Mouse (Mus musculus): ENCODE data around the gene Snx29. TPM values are rescaled to one million over a fixed set of nuclear protein-coding genes. Genes with fewer than 3 reads are reported as not detected.

Snx29 gene
- polyA plus RNA-seq, 1 experiment from 2014 or later = 12.5 TPM

DNA sequence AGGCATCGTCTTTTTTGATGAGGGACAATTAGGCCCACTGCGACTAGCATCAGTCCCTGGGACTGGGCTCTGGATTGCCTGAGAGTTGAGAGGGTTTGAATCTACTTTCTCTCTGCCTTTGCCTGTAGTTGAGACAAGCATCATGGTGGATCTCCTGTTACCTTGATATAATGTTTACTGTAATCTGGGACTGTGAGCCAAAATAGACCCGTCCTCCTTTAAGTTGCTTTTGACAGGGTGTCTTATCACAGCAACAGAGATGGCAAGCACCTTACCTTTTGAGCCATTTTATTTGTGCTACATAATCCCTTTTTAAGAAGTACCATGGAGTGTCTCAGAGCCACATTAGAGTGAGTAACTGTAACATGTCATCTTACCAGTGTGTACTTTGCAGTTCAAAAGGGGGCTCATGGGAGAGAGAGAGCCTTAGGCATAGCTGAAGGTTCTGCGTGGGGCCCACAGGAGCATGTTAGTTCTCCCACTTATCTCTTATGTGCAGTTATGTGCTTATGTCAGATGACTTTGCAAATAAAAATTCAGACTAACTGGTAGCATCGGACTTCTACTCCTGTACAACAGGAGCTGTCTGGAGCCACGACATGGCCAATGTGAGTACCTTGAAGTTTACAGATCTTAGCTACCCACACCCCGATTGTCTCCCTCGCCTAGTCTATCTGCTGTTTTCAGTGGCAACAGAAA is 261.4 kb downstream of the Snx29 start:
- H3K9ac ChIP-seq (ENCODE audit: low read length) = no peak overlapping the region
- no peaks in the 10 kb centered on the region for H3K36me3 ChIP-seq (ENCODE audit: control insufficient read depth, insufficient read depth, low read length)
- no peak overlapping the region for H3K4me2 ChIP-seq (ENCODE audit: low read depth, low read length, severe bottlenecking)
- H3K4me3 ChIP-seq (ENCODE audit: low read depth, low read length) = no peak overlapping the region
- WGBS = 89% methylated on average over 8 of the region's 8 CpGs
- no peaks in the 10 kb centered on the region for H3K27me3 ChIP-seq (ENCODE audit: control insufficient read depth, insufficient read depth, low read length)
- ATAC-seq (replicated peaks; ENCODE audit: low FRiP score) = no peak
- no peak overlapping the region for H3K27ac ChIP-seq (ENCODE audit: low read depth, low read length)
- no peaks in the 10 kb centered on the region for H3K4me1 ChIP-seq (replicated peaks; ENCODE audit: control insufficient read depth, insufficient read depth, low read length)
- no peak for DNase-seq (ENCODE audit: low spot score)
- no peaks in the 10 kb centered on the region for H3K9me3 ChIP-seq (ENCODE audit: control insufficient read depth, low read length)

DNA sequence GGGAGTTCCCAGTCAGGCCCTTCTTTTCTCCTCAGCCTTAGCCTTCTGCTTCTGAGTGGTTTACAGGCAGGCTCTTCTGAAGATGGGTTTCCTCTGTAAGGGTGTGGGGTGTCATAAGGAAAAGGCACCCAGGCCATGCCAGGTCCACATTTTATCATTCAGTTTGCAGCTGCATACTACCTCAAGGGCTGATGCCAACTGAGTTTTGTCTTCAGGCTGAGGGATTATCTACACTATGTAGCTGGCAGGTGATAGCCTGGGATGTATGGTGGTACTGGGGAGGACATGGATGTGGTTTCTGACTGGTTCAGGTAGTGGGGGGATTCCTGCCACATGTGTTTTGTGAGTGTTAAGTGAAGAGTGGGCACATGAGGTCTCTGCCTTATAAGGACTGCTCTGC is 266.0 kb downstream of the Snx29 start:
- Histone ChIP-seq H3K9ac (ENCODE audit: low read length) (no peak overlapping the region), H3K27ac (ENCODE audit: low read depth, low read length) (no peak overlapping the region), H3K4me2 (ENCODE audit: low read depth, low read length, severe bottlenecking) (no peak overlapping the region), H3K36me3 (ENCODE audit: control insufficient read depth, insufficient read depth, low read length) (no peaks in the 10 kb centered on the region), H3K27me3 (ENCODE audit: control insufficient read depth, insufficient read depth, low read length) (no peaks in the 10 kb centered on the region), H3K4me3 (ENCODE audit: low read depth, low read length) (no peak overlapping the region), H3K4me1 (replicated peaks; ENCODE audit: control insufficient read depth, insufficient read depth, low read length) (no peaks in the 10 kb centered on the region), H3K9me3 (ENCODE audit: control insufficient read depth, low read length) (no peaks in the 10 kb centered on the region)
- DNase-seq (ENCODE audit: low spot score) (no peak), ATAC-seq (replicated peaks; ENCODE audit: low FRiP score) (no peak)

DNA sequence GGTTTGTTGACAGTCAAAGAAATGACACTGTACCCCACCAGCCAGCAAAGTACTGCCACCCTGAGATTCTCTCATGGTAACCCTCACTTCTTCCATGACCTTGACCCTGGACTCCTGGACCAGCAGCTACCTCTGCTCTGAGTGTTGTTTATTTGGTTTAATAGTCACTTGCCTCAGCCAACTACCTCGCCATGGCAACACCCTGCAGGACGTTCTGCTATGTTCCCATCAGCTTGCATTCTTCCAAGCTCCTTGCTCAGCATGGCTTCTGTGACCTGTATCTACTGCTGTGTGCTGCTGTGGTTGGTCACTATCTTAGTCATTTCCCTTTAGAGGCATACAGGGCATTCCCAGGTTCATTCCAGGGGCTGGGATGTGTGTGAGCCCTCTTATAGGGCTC is 266.6 kb downstream of the Snx29 start:
- WGBS = 63% methylated on average over 2 of the region's 2 CpGs
- no peaks in the 10 kb centered on the region for H3K9me3 ChIP-seq (ENCODE audit: control insufficient read depth, low read length)
- no peak for DNase-seq (ENCODE audit: low spot score)
- no peaks in the 10 kb centered on the region for H3K4me1 ChIP-seq (replicated peaks; ENCODE audit: control insufficient read depth, insufficient read depth, low read length)
- no peak overlapping the region for H3K4me2 ChIP-seq (ENCODE audit: low read depth, low read length, severe bottlenecking)
- no peak overlapping the region for H3K9ac ChIP-seq (ENCODE audit: low read length)
- H3K27ac ChIP-seq (ENCODE audit: low read depth, low read length) = no peak overlapping the region
- H3K4me3 ChIP-seq (ENCODE audit: low read depth, low read length) = no peak overlapping the region
- no peaks in the 10 kb centered on the region for H3K27me3 ChIP-seq (ENCODE audit: control insufficient read depth, insufficient read depth, low read length)
- no peak for ATAC-seq (replicated peaks; ENCODE audit: low FRiP score)
- no peaks in the 10 kb centered on the region for H3K36me3 ChIP-seq (ENCODE audit: control insufficient read depth, insufficient read depth, low read length)

DNA sequence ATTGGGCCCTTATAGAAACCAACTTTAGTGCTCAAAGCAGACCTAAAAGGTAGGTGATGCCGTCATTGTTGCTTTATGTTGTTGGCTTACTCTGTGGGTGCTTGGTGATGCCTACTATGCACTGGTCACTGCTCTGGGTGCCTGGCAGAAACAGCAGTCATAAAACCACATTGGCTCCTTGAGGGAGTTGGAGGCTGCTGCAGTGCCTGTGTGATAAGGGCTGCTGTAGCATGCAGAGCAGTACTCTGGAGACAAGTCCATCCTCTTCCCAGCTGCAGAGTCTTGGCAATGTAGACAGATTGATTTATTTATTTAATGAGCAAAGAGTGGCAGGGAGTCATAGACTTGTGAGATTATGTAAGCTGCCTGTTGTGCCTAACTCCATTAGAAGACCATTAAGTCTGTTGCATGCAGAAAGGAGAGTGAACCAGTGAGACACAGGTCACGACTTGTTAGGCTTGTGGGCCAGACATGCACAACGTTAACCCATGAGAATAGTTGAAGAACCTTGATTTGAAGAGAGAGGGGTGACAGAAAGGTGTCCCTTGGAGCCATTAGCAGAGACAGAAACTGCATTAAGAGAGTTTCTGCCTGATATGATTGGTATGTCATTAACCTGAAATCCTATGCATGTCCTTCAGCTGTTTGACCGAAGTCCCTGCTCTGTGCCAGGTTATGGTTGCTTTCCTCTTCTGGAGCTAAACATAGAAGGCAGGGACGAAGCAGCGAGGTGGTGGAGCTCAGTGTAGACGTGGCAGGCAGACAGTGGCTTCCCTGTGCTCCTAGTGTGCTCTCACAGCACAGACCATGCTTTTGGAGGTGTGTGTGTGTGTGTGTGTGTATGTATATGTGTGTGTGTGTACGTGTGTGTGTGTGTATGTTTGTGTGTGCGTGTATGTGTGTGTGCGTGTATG is 267.3 kb downstream of the Snx29 start:
- Histone ChIP-seq H3K27me3 (ENCODE audit: control insufficient read depth, insufficient read depth, low read length) (no peaks in the 10 kb centered on the region), H3K4me1 (replicated peaks; ENCODE audit: control insufficient read depth, insufficient read depth, low read length) (no peaks in the 10 kb centered on the region), H3K36me3 (ENCODE audit: control insufficient read depth, insufficient read depth, low read length) (no peaks in the 10 kb centered on the region), H3K4me3 (ENCODE audit: low read depth, low read length) (no peak overlapping the region), H3K27ac (ENCODE audit: low read depth, low read length) (no peak overlapping the region), H3K9me3 (ENCODE audit: control insufficient read depth, low read length) (no peaks in the 10 kb centered on the region), H3K4me2 (ENCODE audit: low read depth, low read length, severe bottlenecking) (no peak overlapping the region), H3K9ac (ENCODE audit: low read length) (no peak overlapping the region)
- 90% methylated on average over 10 of the region's 10 CpGs for WGBS
- ATAC-seq (replicated peaks; ENCODE audit: low FRiP score) (no peak), DNase-seq (ENCODE audit: low spot score) (no peak)

DNA sequence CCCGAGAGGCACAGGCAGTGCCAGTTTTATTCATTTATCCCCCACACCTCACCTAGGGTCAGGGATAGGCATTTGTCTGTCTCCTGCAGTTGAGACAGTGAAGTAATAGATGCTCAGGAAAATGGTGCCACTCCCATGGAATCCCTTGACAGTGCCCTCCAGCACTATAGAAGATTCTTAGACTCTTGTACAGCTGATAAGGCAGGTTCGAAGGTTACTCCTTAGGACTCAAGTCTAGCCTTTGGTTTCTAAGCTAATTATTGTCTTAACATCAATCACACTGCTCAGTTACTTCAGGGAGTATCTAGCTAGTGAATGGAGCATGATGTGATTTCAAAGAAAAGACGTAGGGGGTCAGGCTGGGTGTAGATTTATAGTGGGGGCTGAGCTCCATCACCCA is 273.9 kb downstream of the Snx29 start:
- DNase-seq (ENCODE audit: low spot score) (no peak), ATAC-seq (replicated peaks; ENCODE audit: low FRiP score) (no peak)
- Histone ChIP-seq H3K4me3 (ENCODE audit: low read depth, low read length) (no peak overlapping the region), H3K36me3 (ENCODE audit: control insufficient read depth, insufficient read depth, low read length) (no peaks in the 10 kb centered on the region), H3K27me3 (ENCODE audit: control insufficient read depth, insufficient read depth, low read length) (no peaks in the 10 kb centered on the region), H3K9me3 (ENCODE audit: control insufficient read depth, low read length) (no peaks in the 10 kb centered on the region), H3K4me1 (replicated peaks; ENCODE audit: control insufficient read depth, insufficient read depth, low read length) (no peaks in the 10 kb centered on the region), H3K27ac (ENCODE audit: low read depth, low read length) (no peak overlapping the region), H3K9ac (ENCODE audit: low read length) (no peak overlapping the region), H3K4me2 (ENCODE audit: low read depth, low read length, severe bottlenecking) (no peak overlapping the region)
- WGBS = 84% methylated on average over 3 of the region's 3 CpGs

GRCm38 (mm10) chr16:11597769-11598168 is 275.1 kb downstream of the Snx29 start:
- H3K27ac ChIP-seq (ENCODE audit: low read depth, low read length) = no peak overlapping the region
- H3K4me1 ChIP-seq (replicated peaks; ENCODE audit: control insufficient read depth, insufficient read depth, low read length) = no peaks in the 10 kb centered on the region
- ATAC-seq (replicated peaks; ENCODE audit: low FRiP score) (no peak), DNase-seq (ENCODE audit: low spot score) (no peak)
- WGBS = 49% methylated on average over 7 of the region's 7 CpGs
- no peak overlapping the region for H3K4me2 ChIP-seq (ENCODE audit: low read depth, low read length, severe bottlenecking)
- no peak overlapping the region for H3K4me3 ChIP-seq (ENCODE audit: low read depth, low read length)
- no peaks in the 10 kb centered on the region for H3K27me3 ChIP-seq (ENCODE audit: control insufficient read depth, insufficient read depth, low read length)
- no peaks in the 10 kb centered on the region for H3K9me3 ChIP-seq (ENCODE audit: control insufficient read depth, low read length)
- no peak overlapping the region for H3K9ac ChIP-seq (ENCODE audit: low read length)
- H3K36me3 ChIP-seq (ENCODE audit: control insufficient read depth, insufficient read depth, low read length) = no peaks in the 10 kb centered on the region

DNA sequence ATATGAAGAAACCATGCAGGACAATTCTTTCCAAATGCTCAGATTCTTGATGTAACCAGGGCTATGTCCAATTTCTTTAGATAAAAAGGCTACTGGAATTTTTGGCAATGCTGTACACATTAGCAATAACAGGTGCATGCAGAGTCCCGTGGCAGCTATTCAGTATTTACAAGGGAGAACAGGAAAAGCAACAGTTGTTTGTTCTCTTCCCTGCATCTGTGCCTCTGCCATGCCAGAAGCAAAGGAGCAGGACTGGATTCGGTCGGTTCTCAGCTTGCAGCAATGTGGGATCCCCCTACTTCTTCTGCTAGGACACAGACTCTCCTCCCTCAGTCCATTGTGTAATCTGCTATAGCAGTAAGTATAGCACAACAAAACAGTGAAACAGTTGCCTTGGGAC is 276.8 kb downstream of the Snx29 start:
- WGBS = 80% methylated on average over 3 of the region's 3 CpGs
- Histone ChIP-seq H3K9ac (ENCODE audit: low read length) (no peak overlapping the region), H3K9me3 (ENCODE audit: control insufficient read depth, low read length) (no peaks in the 10 kb centered on the region), H3K4me3 (ENCODE audit: low read depth, low read length) (no peak overlapping the region), H3K36me3 (ENCODE audit: control insufficient read depth, insufficient read depth, low read length) (no peaks in the 10 kb centered on the region), H3K4me2 (ENCODE audit: low read depth, low read length, severe bottlenecking) (no peak overlapping the region), H3K27ac (ENCODE audit: low read depth, low read length) (no peak overlapping the region), H3K4me1 (replicated peaks; ENCODE audit: control insufficient read depth, insufficient read depth, low read length) (no peaks in the 10 kb centered on the region), H3K27me3 (ENCODE audit: control insufficient read depth, insufficient read depth, low read length) (no peaks in the 10 kb centered on the region)
- DNase-seq (ENCODE audit: low spot score) (no peak), ATAC-seq (replicated peaks; ENCODE audit: low FRiP score) (no peak)

DNA sequence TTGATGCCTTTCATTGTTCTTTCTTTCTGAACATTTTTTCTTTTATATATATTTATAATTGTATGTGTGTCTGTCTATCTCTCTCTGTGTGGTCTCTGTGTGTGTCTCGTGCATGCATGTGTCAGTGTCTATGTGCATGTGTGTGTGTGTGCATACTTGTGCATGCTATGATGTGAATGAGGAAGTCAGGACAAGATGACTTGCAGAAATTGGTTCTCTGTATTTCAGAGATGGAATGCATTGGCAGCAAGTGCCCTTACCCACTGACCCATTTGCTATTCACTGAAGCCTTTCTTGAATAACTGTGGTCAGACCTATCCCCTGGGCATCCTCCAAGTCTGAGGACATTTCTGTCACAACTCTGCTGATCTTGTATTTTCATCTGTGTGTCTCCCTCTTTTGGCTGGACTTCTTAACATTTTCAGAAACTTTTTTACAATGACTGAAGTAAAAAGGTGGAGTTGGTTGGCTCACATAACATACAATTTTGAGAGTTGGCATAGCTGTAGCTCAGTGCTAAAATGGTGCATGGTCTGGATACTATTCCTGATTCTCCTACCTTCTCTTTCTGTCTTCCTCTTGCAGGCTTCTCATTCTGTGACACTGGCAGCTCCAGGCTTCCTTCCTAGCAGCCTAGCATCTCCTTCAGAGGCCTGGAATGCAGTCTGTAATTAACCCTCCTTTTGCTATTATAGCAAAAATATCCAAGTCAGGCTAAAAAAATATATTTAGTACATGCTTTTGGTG is 278.8 kb downstream of the Snx29 start:
- Histone ChIP-seq H3K36me3 (ENCODE audit: control insufficient read depth, insufficient read depth, low read length) (no peaks in the 10 kb centered on the region), H3K4me1 (replicated peaks; ENCODE audit: control insufficient read depth, insufficient read depth, low read length) (no peaks in the 10 kb centered on the region), H3K27me3 (ENCODE audit: control insufficient read depth, insufficient read depth, low read length) (no peaks in the 10 kb centered on the region), H3K9me3 (ENCODE audit: control insufficient read depth, low read length) (no peaks in the 10 kb centered on the region), H3K4me3 (ENCODE audit: low read depth, low read length) (no peak overlapping the region), H3K27ac (ENCODE audit: low read depth, low read length) (no peak overlapping the region), H3K9ac (ENCODE audit: low read length) (no peak overlapping the region), H3K4me2 (ENCODE audit: low read depth, low read length, severe bottlenecking) (no peak overlapping the region)
- DNase-seq (ENCODE audit: low spot score) = no peak
- ATAC-seq (replicated peaks; ENCODE audit: low FRiP score) = no peak
- WGBS = 88% methylated on average over 1 of the region's 1 CpGs

Data from forebrain, embryonic 11.5 days (tissue).